Mouse (Mus musculus) limb, embryonic 13.5 days (tissue): Measurements from ENCODE around the gene Ncoa7. TPM values are rescaled to one million over a fixed set of nuclear protein-coding genes. Genes with fewer than 3 reads are reported as not detected.
"Not testable (repeated sequence)": the region's sequence is repeated elsewhere in the genome, so short reads cannot be mapped to it uniquely, and the experiment has no call there.

Experiments used
- ATAC-seq: fragments of 200-750 bp; cut with Nextera tagmentation; 2 replicates; pipeline ENCODE4 v1.8.0; 2017; ENCODE audit warnings: low read depth, moderate number of reproducible peaks, moderate TSS enrichment; ENCODE audit not compliant: low FRiP score
- H3K27ac ChIP-seq: fragments of 300-500 bp; sonication (generic); 2 replicates; pipeline ENCODE4 v1.5.1; 2015; ENCODE audit warnings: inconsistent platforms, mild to moderate bottlenecking, moderate library complexity
- H3K27me3 ChIP-seq: fragments of 300-500 bp; sonication (generic); 2 replicates; pipeline ENCODE4 v1.6.1; 2015; ENCODE audit warnings: mild to moderate bottlenecking, inconsistent platforms
- H3K36me3 ChIP-seq: fragments of 300-500 bp; sonication (generic); 2 replicates; pipeline ENCODE4 v1.6.1; 2015; ENCODE audit warnings: inconsistent platforms, mild to moderate bottlenecking, moderate library complexity
- H3K4me1 ChIP-seq: fragments of 300-500 bp; sonication (generic); 2 replicates; pipeline ENCODE4 v1.6.1; 2015; ENCODE audit warnings: inconsistent platforms
- H3K4me2 ChIP-seq: fragments of 300-500 bp; sonication (generic); replicated peaks from 2 replicates; pipeline ENCODE4 v1.6.1; 2015; ENCODE audit warnings: inconsistent platforms, mild to moderate bottlenecking, moderate library complexity
- H3K4me3 ChIP-seq: fragments of 300-500 bp; sonication (generic); 2 replicates; pipeline ENCODE4 v1.5.1; 2015; ENCODE audit warnings: moderate library complexity, mild to moderate bottlenecking, inconsistent platforms
- H3K9ac ChIP-seq: fragments of 300-500 bp; sonication (generic); 2 replicates; pipeline ENCODE4 v1.6.1; 2015; ENCODE audit warnings: mild to moderate bottlenecking, inconsistent platforms
- H3K9me3 ChIP-seq: fragments of 300-500 bp; sonication (generic); 2 replicates; pipeline ENCODE4 v1.6.1; 2016; ENCODE audit warnings: inconsistent platforms
- WGBS: fragments of 180-500 bp; shearing (Covaris S2); methylation state at CpG from one replicate; pipeline ENCODE4 v1.1.7; 2015; 5-methylcytosine and 5-hydroxymethylcytosine counted together
- polyA plus RNA-seq: library from polyadenylated mRNA; unstranded; fragments of >200 nt; fragmentation: Nextera tagmentation; extraction: Ambion mirVana; gene quantifications from 2 replicates; pipeline ENCODE4 v1.2.1, GENCODE M21; 2015

Ncoa7 gene
- polyA plus RNA-seq, 1 experiment from 2014 or later, result 8.3 TPM

DNA sequence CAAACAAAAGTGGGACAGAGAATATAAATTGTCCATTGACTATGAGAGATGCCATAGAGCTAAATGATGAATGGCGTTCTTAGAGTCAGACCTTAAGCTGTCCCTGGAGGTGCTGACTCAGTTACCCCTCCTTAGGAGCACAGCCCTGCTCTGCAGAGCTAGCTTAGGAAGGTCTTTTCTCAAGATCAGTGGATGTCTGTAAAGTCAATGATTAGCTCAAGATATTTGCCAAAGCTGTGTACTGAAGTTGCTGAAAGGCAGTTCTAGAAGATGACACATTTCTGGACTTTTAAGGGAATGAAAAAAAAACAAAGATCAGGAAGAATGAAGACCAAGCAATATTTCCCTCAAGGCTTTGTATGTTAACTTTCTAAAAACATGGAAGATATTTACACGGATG is 123.4 kb downstream of the Ncoa7 start:
- Histone ChIP-seq H3K27me3 (no peaks in the 10 kb centered on the region), H3K4me2 (no peak overlapping the region), H3K27ac (no peak overlapping the region), H3K9ac (no peak overlapping the region), H3K9me3 (no peaks in the 10 kb centered on the region), H3K36me3 (peaks cover 6% of the 10 kb centered on the region), H3K4me1 (no peaks in the 10 kb centered on the region), H3K4me3 (no peak overlapping the region)
- 95% methylated on average over 2 of the region's 2 CpGs for WGBS
- no peak for ATAC-seq

DNA sequence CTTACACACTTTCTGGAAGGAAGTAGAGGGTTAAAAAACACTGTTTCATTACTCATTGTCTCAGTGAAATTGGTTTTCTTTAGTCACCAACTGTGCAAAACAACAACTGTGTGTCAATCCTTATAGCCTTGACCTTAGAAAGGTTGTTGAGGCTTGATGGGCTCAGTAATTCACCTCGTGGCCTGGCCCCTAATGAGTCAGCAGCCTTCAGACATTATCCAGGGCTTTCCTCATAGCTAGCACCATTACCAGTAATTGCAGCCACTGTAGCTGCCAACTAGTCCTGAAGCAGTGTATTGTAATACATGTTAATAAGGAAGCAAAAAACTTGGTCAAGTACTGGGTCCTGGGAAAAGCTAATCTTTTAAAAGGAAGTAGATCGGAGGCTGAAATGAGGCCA is 125.1 kb downstream of the Ncoa7 start:
- no peaks in the 10 kb centered on the region for H3K9me3 ChIP-seq
- H3K27me3 ChIP-seq, result no peaks in the 10 kb centered on the region
- no peak overlapping the region for H3K27ac ChIP-seq
- no peak overlapping the region for H3K4me2 ChIP-seq
- H3K4me1 ChIP-seq, result no peaks in the 10 kb centered on the region
- H3K36me3 ChIP-seq, result peaks cover 8% of the 10 kb centered on the region
- WGBS, result 78% methylated on average over 2 of the region's 2 CpGs
- ATAC-seq, result no peak
- H3K4me3 ChIP-seq, result no peak overlapping the region
- no peak overlapping the region for H3K9ac ChIP-seq

DNA sequence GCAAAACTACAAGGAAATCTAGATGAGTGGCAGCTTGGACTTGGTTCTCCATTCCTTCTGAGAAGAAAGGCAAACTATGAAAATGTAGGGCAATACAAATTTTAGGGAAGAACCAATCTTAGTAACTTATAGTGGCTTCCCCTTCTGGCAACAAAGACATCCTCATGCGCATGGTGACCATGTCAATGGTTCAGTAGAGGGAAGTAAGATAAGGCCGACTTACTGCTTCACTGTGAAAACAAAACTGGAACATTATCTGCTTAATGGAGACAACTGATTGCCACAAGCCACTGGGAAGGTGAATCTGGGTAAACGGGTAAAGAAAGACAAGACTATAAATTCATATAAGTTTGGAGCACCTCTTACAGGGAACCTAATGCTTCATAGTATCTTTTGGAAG is 128.3 kb downstream of the Ncoa7 start:
- Histone ChIP-seq H3K27ac (no peak overlapping the region), H3K9me3 (no peaks in the 10 kb centered on the region), H3K9ac (no peak overlapping the region), H3K4me3 (no peak overlapping the region), H3K4me2 (no peak overlapping the region), H3K27me3 (no peaks in the 10 kb centered on the region), H3K4me1 (no peaks in the 10 kb centered on the region), H3K36me3 (peaks cover 13% of the 10 kb centered on the region)
- 89% methylated on average over 3 of the region's 3 CpGs for WGBS
- no peak for ATAC-seq

DNA sequence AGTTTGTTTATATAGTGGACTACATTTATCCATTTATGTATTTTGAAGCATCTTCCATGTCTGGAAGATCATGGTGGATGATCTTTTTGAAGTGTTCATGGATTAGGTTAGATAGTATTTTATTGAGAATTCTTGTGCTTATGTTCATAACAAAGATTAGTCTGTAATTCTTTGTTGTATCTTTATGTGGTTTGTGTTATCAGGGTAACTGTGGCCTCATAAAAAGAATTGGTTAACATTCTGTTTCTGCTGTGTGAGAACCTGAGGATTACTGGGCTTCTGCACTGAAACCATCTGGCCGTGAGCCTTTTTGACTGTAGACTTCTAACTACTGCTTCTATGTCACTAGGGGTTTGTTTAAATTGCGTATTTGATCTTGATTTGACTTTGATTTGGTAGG is 136.5 kb downstream of the Ncoa7 start:
- Histone ChIP-seq H3K27me3 (no peaks in the 10 kb centered on the region), H3K4me3 (no peak overlapping the region), H3K9me3 (no peaks in the 10 kb centered on the region), H3K27ac (no peak overlapping the region), H3K4me2 (no peak overlapping the region), H3K9ac (no peak overlapping the region), H3K4me1 (no peaks in the 10 kb centered on the region), H3K36me3 (peaks cover 9% of the 10 kb centered on the region; the same call in 1 of the 2 replicates)
- no peak for ATAC-seq
- 84% methylated on average over 2 of the region's 2 CpGs for WGBS

DNA sequence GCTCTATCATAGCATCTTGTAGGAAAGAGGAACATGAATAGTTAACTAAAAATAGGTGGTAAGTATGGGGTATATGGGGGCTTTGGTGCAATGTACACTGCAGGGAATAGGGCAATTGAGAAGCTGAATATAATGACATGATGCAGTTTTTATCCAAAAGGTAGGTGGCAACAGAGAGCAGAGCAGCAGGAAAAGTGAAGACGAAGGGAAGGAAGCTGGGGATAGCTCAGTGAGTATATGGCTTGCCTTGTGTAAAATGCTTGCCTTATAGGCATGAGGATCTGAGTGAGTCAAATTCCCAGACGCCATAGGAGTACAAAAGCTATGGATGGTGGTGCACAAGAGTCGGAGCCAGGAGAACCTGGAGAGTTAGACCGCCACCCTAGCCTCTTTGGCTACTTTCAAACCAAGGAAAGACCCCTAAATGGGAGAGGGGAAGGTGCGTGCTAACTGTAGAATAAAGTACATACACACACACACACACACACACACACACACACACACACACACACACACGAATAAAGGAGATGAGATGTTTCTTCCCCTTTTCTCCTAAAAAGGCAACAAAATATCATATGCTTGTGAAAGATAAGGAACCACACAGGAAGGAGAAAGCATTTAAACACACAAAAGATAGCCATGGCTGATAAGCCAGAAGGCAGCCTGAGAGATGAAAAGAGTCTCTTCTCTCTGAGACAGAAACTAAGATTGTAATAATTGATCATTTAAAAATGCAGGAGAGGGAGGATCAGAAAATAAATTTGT is 142.4 kb downstream of the Ncoa7 start:
- 88% methylated on average over 6 of the region's 6 CpGs for WGBS
- peaks cover 1% of the 10 kb centered on the region; the same call in 1 of the 2 replicates for H3K4me1 ChIP-seq
- no peak overlapping the region for H3K4me3 ChIP-seq
- peaks cover 21% of the 10 kb centered on the region for H3K36me3 ChIP-seq
- no peaks in the 10 kb centered on the region for H3K9me3 ChIP-seq
- H3K9ac ChIP-seq, result no peak overlapping the region
- H3K4me2 ChIP-seq, result no peak overlapping the region
- no peaks in the 10 kb centered on the region for H3K27me3 ChIP-seq
- ATAC-seq, result no peak
- H3K27ac ChIP-seq, result no peak overlapping the region

DNA sequence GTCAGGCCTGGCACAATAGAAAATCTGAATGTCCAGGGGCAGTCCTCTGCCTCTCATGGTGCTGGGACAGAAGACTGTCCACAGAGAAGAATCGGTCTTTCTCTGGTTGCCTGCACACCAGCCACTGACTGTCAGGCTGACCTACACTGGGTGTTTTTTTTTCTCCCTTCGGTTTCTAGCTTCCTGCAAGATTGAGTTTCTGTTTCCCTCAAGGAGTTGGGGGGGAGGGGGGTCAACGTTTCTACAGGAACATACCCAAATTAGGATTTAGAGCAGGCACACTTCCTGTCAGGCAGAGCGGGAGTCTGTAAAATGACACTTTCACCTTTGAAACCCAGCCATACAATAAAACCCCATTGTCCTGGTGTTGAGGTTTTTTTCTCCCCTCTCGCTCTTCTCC is 147.5 kb downstream of the Ncoa7 start:
- peak overlapping the region; percentile 56 for H3K9ac ChIP-seq
- 0 out of 2 replicates have a peak overlapping the region, but pooled peaks have one; percentile 2 for H3K27ac ChIP-seq
- peak; percentile 59; the same call in 1 of the 2 replicates for ATAC-seq

DNA sequence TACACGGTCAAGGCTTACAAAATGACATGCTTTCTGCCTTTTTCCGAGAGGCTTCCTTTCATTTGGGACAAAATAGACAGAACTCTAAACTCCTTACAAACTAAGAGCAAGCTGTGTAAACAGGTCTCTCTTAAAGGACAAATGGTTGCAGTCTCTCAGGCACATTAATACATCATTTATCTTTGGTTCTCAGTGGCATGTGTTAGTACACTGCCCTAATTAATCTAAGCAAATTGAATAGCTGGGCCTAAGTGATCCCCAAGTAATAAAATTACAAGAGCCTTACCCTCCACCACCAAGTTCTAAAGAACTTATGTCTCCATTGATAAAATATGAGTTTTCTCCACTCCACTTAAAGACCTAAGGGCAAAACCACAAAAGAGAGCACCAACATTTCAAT is 155.4 kb downstream of the Ncoa7 start:
- Histone ChIP-seq H3K4me1 (no peaks in the 10 kb centered on the region), H3K9me3 (no peaks in the 10 kb centered on the region), H3K36me3 (peaks cover 26% of the 10 kb centered on the region), H3K27ac (no peak overlapping the region), H3K4me2 (no peak overlapping the region), H3K4me3 (no peak overlapping the region), H3K9ac (no peak overlapping the region), H3K27me3 (no peaks in the 10 kb centered on the region)
- WGBS, result 60% methylated on average over 2 of the region's 2 CpGs
- ATAC-seq, result no peak

More for the DNA sequence above, 147.5 kb downstream of the Ncoa7 start:
- H3K36me3 ChIP-seq, result peaks cover 36% of the 10 kb centered on the region
- no peaks in the 10 kb centered on the region for H3K9me3 ChIP-seq
- 11% methylated on average over 5 of the region's 5 CpGs for WGBS
- H3K4me3 ChIP-seq, result peak overlapping the region; percentile 32
- no peaks in the 10 kb centered on the region for H3K27me3 ChIP-seq
- H3K4me2 ChIP-seq, result peak overlapping the region; percentile 61
- H3K4me1 ChIP-seq, result peaks cover 6% of the 10 kb centered on the region

DNA sequence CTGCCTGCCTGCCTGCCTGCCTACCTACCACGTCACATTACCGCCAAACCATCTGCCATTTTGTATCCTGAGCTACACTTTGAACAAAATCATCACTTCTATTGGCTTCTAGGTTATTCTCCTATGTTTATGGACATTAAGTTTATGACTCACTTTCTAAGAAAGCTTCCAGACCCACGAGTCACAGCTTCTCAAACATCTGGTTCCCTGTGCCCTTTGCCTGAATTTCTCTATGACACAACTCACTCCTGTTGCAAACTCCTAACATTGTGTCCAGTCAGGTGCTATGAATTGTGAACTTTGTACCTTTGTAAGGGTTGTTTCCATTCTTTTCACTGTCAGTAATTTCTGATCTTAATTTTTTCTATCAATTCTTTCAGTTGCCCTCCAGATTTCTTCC is 164.9 kb downstream of the Ncoa7 start:
- Histone ChIP-seq H3K27me3 (no peaks in the 10 kb centered on the region), H3K4me3 (no peak overlapping the region), H3K27ac (no peak overlapping the region), H3K36me3 (no peaks in the 10 kb centered on the region), H3K9ac (no peak overlapping the region), H3K9me3 (no peaks in the 10 kb centered on the region), H3K4me1 (no peaks in the 10 kb centered on the region), H3K4me2 (no peak overlapping the region)
- no peak for ATAC-seq
- WGBS, result 80% methylated on average over 3 of the region's 3 CpGs

DNA sequence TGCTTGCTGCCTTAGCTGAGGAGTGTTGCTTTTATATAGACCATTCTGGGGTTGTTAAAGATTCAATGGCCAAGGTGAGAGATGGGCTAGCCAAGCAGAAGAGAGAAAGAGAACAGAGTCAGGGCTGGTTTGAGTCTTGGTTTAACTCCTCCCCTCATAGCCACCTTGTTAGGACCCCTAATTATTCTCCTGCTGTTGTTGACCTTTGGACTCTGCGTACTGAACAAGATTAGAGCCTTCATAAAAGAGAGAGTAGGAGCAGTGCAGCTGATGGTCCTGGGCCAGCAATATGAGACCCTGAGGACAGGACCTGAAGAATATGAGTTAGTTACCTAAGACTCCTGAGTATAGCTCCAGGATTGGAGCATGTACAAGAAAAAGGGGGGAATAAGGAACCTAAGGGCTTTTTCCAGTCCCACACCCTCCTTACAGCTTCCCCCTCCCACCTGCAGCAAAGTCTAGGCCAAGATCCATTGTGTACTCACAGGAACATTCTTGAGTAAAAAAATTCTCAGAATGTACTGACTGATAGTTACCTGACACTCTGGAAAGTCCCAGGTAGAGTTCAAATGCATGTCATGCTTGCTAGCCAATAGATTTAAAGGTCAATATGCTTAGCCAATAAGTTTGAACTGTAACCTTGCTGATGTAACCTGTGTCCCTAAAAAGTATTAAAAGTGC is 166.5 kb downstream of the Ncoa7 start:
- H3K4me1 ChIP-seq, H3K36me3 ChIP-seq, H3K9ac ChIP-seq, H3K27me3 ChIP-seq, H3K9me3 ChIP-seq, H3K4me3 ChIP-seq, ATAC-seq, H3K27ac ChIP-seq, H3K4me2 ChIP-seq: not testable (repeated sequence)
- WGBS, result 39% methylated on average over 1 of the region's 1 CpGs

DNA sequence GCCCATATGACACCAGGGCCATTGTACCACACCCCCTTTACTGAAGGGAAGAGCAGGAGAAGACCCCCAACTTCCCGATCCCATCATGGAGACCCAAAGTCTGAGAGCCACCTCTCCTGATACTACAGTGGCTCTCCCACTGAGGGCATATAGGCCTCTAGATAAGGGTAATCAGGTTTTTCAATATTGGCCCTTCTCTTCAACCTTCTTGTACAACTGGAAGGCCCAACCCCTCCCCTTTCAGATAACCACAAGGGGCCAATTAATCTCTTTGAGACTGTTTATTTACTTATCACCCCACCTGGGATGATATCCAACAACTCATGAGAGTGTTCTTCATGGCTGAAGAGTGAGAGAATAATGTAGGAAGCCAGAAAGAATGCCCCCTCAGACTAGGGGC is 170.4 kb downstream of the Ncoa7 start:
- H3K27me3 ChIP-seq, result no peaks in the 10 kb centered on the region
- no peaks in the 10 kb centered on the region for H3K9me3 ChIP-seq
- no peak overlapping the region for H3K4me2 ChIP-seq
- ATAC-seq, result no peak
- no peaks in the 10 kb centered on the region for H3K4me1 ChIP-seq
- no peak overlapping the region for H3K4me3 ChIP-seq
- H3K9ac ChIP-seq, result no peak overlapping the region
- H3K27ac ChIP-seq, result no peak overlapping the region
- no peaks in the 10 kb centered on the region for H3K36me3 ChIP-seq
- WGBS, result 87% methylated on average over 1 of the region's 1 CpGs

DNA sequence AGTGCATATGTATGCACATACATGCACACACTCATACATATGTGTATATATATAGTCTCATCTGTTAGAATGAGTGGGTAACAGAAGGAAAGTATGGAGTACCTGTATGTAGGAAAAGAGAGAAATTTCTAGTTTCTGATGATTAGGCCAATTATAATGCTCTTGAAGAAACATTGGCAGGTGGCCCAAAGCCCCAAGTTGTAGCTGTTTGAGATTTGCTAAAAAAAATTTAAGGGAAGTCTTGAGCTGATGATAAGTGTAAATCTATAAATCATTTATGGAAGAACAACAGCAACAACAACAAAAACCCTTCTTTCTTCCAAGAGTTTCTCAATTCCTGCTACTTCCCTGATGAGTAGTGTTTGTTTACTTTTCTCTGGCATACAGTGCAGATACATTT is 173.1 kb downstream of the Ncoa7 start:
- no peaks in the 10 kb centered on the region for H3K9me3 ChIP-seq
- no peak overlapping the region for H3K9ac ChIP-seq
- no peak overlapping the region for H3K4me3 ChIP-seq
- no peak for ATAC-seq
- H3K27me3 ChIP-seq, result no peaks in the 10 kb centered on the region
- no peaks in the 10 kb centered on the region for H3K36me3 ChIP-seq
- H3K4me2 ChIP-seq, result no peak overlapping the region
- H3K27ac ChIP-seq, result no peak overlapping the region
- H3K4me1 ChIP-seq, result no peaks in the 10 kb centered on the region

DNA sequence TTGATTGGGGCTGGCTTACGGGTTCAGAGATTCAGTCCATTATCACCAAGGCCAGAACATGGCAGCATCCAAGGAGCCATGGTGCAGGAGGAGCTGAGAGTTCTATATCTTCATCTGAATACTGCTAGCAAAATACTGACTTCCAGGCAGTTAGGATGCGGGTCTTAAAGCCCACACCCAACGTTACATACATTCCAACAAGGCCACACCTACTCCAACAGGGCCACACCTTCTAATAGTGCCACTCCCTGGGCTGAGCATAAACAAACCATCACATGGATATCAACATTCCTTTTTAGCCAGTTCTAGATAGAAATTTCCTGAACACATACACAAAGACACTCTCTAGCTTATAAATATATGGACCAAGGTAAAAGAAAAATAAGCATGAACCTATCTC is 173.6 kb downstream of the Ncoa7 start, which contains the start of gene Hint3:
TSS of gene Hint3 (minus strand) at position 120 of the 400 bp plus-strand sequence.
- no peak within 1 kb of the TSS for H3K9ac ChIP-seq
- no peaks in the 10 kb centered on the region for H3K27me3 ChIP-seq
- no peak within 1 kb of the TSS for H3K4me3 ChIP-seq
- H3K9me3 ChIP-seq, result no peaks in the 10 kb centered on the region
- no peak within 1 kb of the TSS for H3K27ac ChIP-seq
- no peak for ATAC-seq
- H3K4me1 ChIP-seq, result no peaks in the 10 kb centered on the region
- H3K4me2 ChIP-seq, result no peak within 1 kb of the TSS
- 82% methylated on average over 3 of the region's 3 CpGs for WGBS
- H3K36me3 ChIP-seq, result no peaks in the 10 kb centered on the region
